Mouse (Mus musculus): ENCODE measurements around the gene Cse1l.

Gene Cse1l

GRCm38 (mm10) chr2:166974177-166974872 is 68.5 kb downstream of the Cse1l start:
- no peak for DNase-seq (ENCODE audit: low spot score in 2 of 2)

- no peak for DNase-seq (ENCODE audit: low spot score in 2 of 2)
Observed at GRCm38 (mm10) chr2:166976356-166976755, 70.5 kb downstream of the Cse1l start.

- no peak for DNase-seq (ENCODE audit: low spot score in 2 of 2)
Observed at GRCm38 (mm10) chr2:166977490-166977889, 71.7 kb downstream of the Cse1l start.

- no peak for DNase-seq (ENCODE audit: low spot score in 2 of 2)
Observed at GRCm38 (mm10) chr2:166980161-166980560, 74.3 kb downstream of the Cse1l start.

GRCm38 (mm10) chr2:166983351-166983894 is 77.6 kb downstream of the Cse1l start:
- no peak for DNase-seq (ENCODE audit: low spot score in 2 of 2)

GRCm38 (mm10) chr2:166990861-166991260 is 85.0 kb downstream of the Cse1l start:
- DNase-seq (ENCODE audit: low spot score in 2 of 2) = no peak

- DNase-seq (ENCODE audit: low spot score in 2 of 2) = no peak
Observed at GRCm38 (mm10) chr2:166991945-166992344, 86.1 kb downstream of the Cse1l start.

- DNase-seq (ENCODE audit: low spot score in 2 of 2) = peak; percentile 16 to 30
Observed at GRCm38 (mm10) chr2:166995021-166995795, 89.4 kb downstream of the Cse1l start.
